20 mouse cellular contexts compared by ENCODE assay signal in genomic region chr17:46426496-46426895, GRCm38 (mm10). TPM values are rescaled to one million over a fixed set of nuclear protein-coding genes. Genes with fewer than 3 reads are reported as not detected.
DNase-seq lines count a peak whose midpoint lies in the region; ATAC-seq and TF ChIP-seq lines count a peak whose summit lies in the region.
"Had no signal": no experiment of that assay in that cellular context is flagged by ENCODE, and none has a peak within 500 bp of the region (broad histone marks: within the 10 kb centered on the region; RNA-seq: fewer than 3 reads in every experiment).

No protein-coding gene starts in this region.

- peak; percentile 51 to 60 for DNase-seq in cerebellum, postnatal 14 days
- no peak for DNase-seq in cerebellum, adult 18-20 months
- DNase-seq in heart, adult 2 months = peak; percentile 52 to 61
- peak; percentile 77 for DNase-seq in liver, adult 2 months (ENCODE audit: extremely low read depth, low read depth, low spot score)
- no peak for DNase-seq in liver, embryonic 11.5 days (ENCODE audit: low spot score)
- DNase-seq: adrenal gland, postnatal 14 days; forebrain, postnatal 0 days; gastrocnemius, postnatal 36 days; kidney, adult 8-10 months had no signal

- peaks cover 1% of the 10 kb centered on the region for H3K4me1 ChIP-seq in heart, adult 2 months (ENCODE audit: control insufficient read depth, insufficient read depth, low read length)
- H3K4me1 ChIP-seq in heart, embryonic 11.5 days (ENCODE audit: control insufficient read depth, insufficient read depth, low read length) = peaks cover 4% of the 10 kb centered on the region; the same call in 1 of the 2 replicates
- H3K4me1 ChIP-seq in liver, adult 2 months (ENCODE audit: control insufficient read depth, insufficient read depth, low read length) = peaks cover 6% of the 10 kb centered on the region
- no peaks in the 10 kb centered on the region; the same call in 1 of the 2 replicates for H3K4me1 ChIP-seq in liver, embryonic 11.5 days (replicated peaks; ENCODE audit: control insufficient read depth, insufficient read depth, low read length)

- no peak for ATAC-seq in heart, embryonic 11.5 days (replicated peaks; ENCODE audit: insufficient number of reproducible peaks, low FRiP score, low TSS enrichment)
- ATAC-seq in liver, embryonic 11.5 days (replicated peaks; ENCODE audit: low FRiP score) = no peak
- ATAC-seq: forebrain, embryonic 13.5 days; forebrain, postnatal 0 days; hindbrain, embryonic 16.5 days; inflammation-experienced regulatory T-cells, adult 6 months; intestine, postnatal 0 days had no signal

- no peaks in the 10 kb centered on the region for H3K79me2 ChIP-seq in heart, adult 2 months (replicated peaks; ENCODE audit: control insufficient read depth, insufficient read depth, low read length)
- H3K79me2 ChIP-seq in liver, adult 2 months (ENCODE audit: control insufficient read depth, insufficient read depth, low read length) = no peaks in the 10 kb centered on the region

- H3K4me2 ChIP-seq in heart, embryonic 11.5 days = no peak overlapping the region
- no peak overlapping the region for H3K4me2 ChIP-seq in liver, embryonic 11.5 days
- H3K4me2 ChIP-seq: forebrain, embryonic 13.5 days; heart, embryonic 13.5 days; hindbrain, embryonic 12.5 days had no signal

- TF ChIP-seq EP300 in heart, adult 2 months (IDR thresholded peaks at IDR 0.05; ENCODE audit: insufficient read depth, low read depth, low read length) = no peak

- intact Hi-C loops in heart, adult 2 months (cut with DNase I) = no loop called here

- no peaks in the 10 kb centered on the region for H3K36me3 ChIP-seq in heart, adult 2 months (ENCODE audit: control insufficient read depth, insufficient read depth, low read length)
- H3K36me3 ChIP-seq in heart, embryonic 11.5 days (ENCODE audit: control insufficient read depth, insufficient read depth, low read length) = no peaks in the 10 kb centered on the region
- H3K36me3 ChIP-seq in liver, adult 2 months (ENCODE audit: control insufficient read depth, insufficient read depth, low read length) = no peaks in the 10 kb centered on the region
- no peaks in the 10 kb centered on the region for H3K36me3 ChIP-seq in liver, embryonic 11.5 days (ENCODE audit: control insufficient read depth, insufficient read depth, low read length)
- H3K36me3 ChIP-seq: embryonic facial prominence, embryonic 10.5 days; heart, embryonic 13.5 days had no signal

- no peak overlapping the region for H3K9ac ChIP-seq in heart, adult 2 months (ENCODE audit: low read depth, low read length)
- H3K9ac ChIP-seq in heart, embryonic 11.5 days (ENCODE audit: low read depth, low read length) = no peak overlapping the region
- H3K9ac ChIP-seq in liver, adult 2 months (ENCODE audit: low read depth, low read length) = no peak overlapping the region
- no peak overlapping the region for H3K9ac ChIP-seq in liver, embryonic 11.5 days (ENCODE audit: low read depth, low read length)
- H3K9ac ChIP-seq: forebrain, embryonic 13.5 days; forebrain, postnatal 0 days; heart, embryonic 13.5 days; hindbrain, embryonic 12.5 days had no signal

- H3K4me3 ChIP-seq in heart, adult 2 months = no peak overlapping the region
- H3K4me3 ChIP-seq in heart, embryonic 11.5 days (ENCODE audit: low read depth, low read length) = no peak overlapping the region
- H3K4me3 ChIP-seq in liver, adult 2 months (ENCODE audit: insufficient read depth, low read depth, low read length) = no peak overlapping the region
- no peak overlapping the region for H3K4me3 ChIP-seq in liver, embryonic 11.5 days (ENCODE audit: low read depth, low read length)
- H3K4me3 ChIP-seq: embryonic facial prominence, embryonic 10.5 days; forebrain, embryonic 13.5 days; heart, embryonic 13.5 days; hindbrain, embryonic 12.5 days had no signal

- TF ChIP-seq CTCF in heart, adult 2 months (IDR thresholded peaks at IDR 0.05) = no peak
- TF ChIP-seq CTCF in liver, adult 2 months (IDR thresholded peaks at IDR 0.05; ENCODE audit: low read depth, low read length) = no peak

- no peaks in the 10 kb centered on the region for H3K9me3 ChIP-seq in heart, embryonic 11.5 days (replicated peaks; ENCODE audit: control insufficient read depth, low read length)
- no peaks in the 10 kb centered on the region for H3K9me3 ChIP-seq in liver, embryonic 11.5 days (ENCODE audit: control insufficient read depth, low read length)
- H3K9me3 ChIP-seq: embryonic facial prominence, embryonic 10.5 days; forebrain, embryonic 13.5 days; heart, embryonic 13.5 days; hindbrain, embryonic 12.5 days had no signal

- H3K27me3 ChIP-seq in heart, adult 2 months (ENCODE audit: control insufficient read depth, insufficient read depth, low read length) = no peaks in the 10 kb centered on the region
- peaks cover 6% of the 10 kb centered on the region; the same call in 1 of the 2 replicates for H3K27me3 ChIP-seq in heart, embryonic 11.5 days (ENCODE audit: control insufficient read depth, insufficient read depth, low read length)
- no peaks in the 10 kb centered on the region for H3K27me3 ChIP-seq in liver, adult 2 months (ENCODE audit: control insufficient read depth, insufficient read depth, low read length)
- peaks cover 10% of the 10 kb centered on the region for H3K27me3 ChIP-seq in liver, embryonic 11.5 days (replicated peaks; ENCODE audit: control insufficient read depth, insufficient read depth, low read length)

- H3K27ac ChIP-seq in heart, adult 2 months = no peak overlapping the region
- no peak overlapping the region for H3K27ac ChIP-seq in heart, embryonic 11.5 days (ENCODE audit: low read depth, low read length)
- H3K27ac ChIP-seq in liver, adult 2 months (replicated peaks; ENCODE audit: insufficient read depth, low read depth, low read length) = peak overlapping the region; percentile 34
- H3K27ac ChIP-seq in liver, embryonic 11.5 days (ENCODE audit: low read depth, low read length) = no peak overlapping the region
- H3K27ac ChIP-seq: embryonic facial prominence, embryonic 10.5 days; forebrain, embryonic 13.5 days; heart, embryonic 13.5 days; hindbrain, embryonic 12.5 days had no signal

- no peak for TF ChIP-seq POLR2A in heart, adult 2 months (IDR thresholded peaks at IDR 0.05; ENCODE audit: insufficient read depth, low read depth, low read length)
- TF ChIP-seq POLR2A in liver, adult 2 months (IDR thresholded peaks at IDR 0.05; ENCODE audit: extremely low read depth, insufficient read depth, low read length) = no peak

RNA-seq across cellular contexts. Expression of gene Crip3, which starts 2.2 kb away (rescaled TPM):
- total RNA-seq in heart, adult 2 months (2021) = under 1 TPM; 0.76 to 0.82 TPM
- 3.5 and 3.8 TPM in 2 replicates for polyA plus RNA-seq in heart, adult 2 months (2012; rRNA removed)
- 0.39 and 0.97 TPM in 2 replicates for polyA plus RNA-seq in heart, embryonic 11.5 days (2014; fragmentation: Nextera tagmentation; extraction: Ambion mirVana)
- not detected in 2 replicates for total RNA-seq in liver, adult 2 months (2014; rRNA removed)
- 0.70 and 1.4 TPM in 2 replicates for polyA plus RNA-seq in liver, adult 2 months (2012; rRNA removed)
- polyA plus RNA-seq in liver, embryonic 11.5 days (2014; fragmentation: Nextera tagmentation; extraction: Ambion mirVana) = 0.38 and 0.53 TPM in 2 replicates
- polyA plus RNA-seq: inflammation-experienced regulatory T-cells, adult 6 months had no signal

RNA-seq across cellular contexts. Expression of gene Slc22a7, which starts 11.8 kb away (rescaled TPM):
- total RNA-seq in heart, adult 2 months (2021) = not detected
- polyA plus RNA-seq in heart, adult 2 months (2012; rRNA removed) = 0.38 TPM in 1 of 2 replicates, not detected in the other
- 0.20 TPM in 1 of 2 replicates, not detected in the other for polyA plus RNA-seq in heart, embryonic 11.5 days (2014; fragmentation: Nextera tagmentation; extraction: Ambion mirVana)
- 10.3 and 27.9 TPM in 2 replicates for total RNA-seq in liver, adult 2 months (2014; rRNA removed)
- polyA plus RNA-seq in liver, adult 2 months (2012; rRNA removed) = 46.8 and 47.9 TPM in 2 replicates
- not detected in 2 replicates for polyA plus RNA-seq in liver, embryonic 11.5 days (2014; fragmentation: Nextera tagmentation; extraction: Ambion mirVana)
- total RNA-seq: gastrocnemius, adult 8-10 months; gastrocnemius, postnatal 36 days had no signal
- polyA plus RNA-seq: embryonic facial prominence, embryonic 10.5 days; embryonic facial prominence, embryonic 14.5 days; forebrain, embryonic 13.5 days; heart, embryonic 13.5 days; heart, postnatal 0 days; hindbrain, embryonic 12.5 days; hindbrain, embryonic 16.5 days; inflammation-experienced regulatory T-cells, adult 6 months; intestine, postnatal 0 days had no signal

RNA-seq across cellular contexts. Expression of gene Zfp318, which starts 43.0 kb away (rescaled TPM):
- total RNA-seq in heart, adult 2 months (2021) = 10 to 100 TPM; 14.9 to 15.6 TPM
- 7.1 and 11.8 TPM in 2 replicates for polyA plus RNA-seq in heart, adult 2 months (2012; rRNA removed)
- 6.1 and 8.2 TPM in 2 replicates for polyA plus RNA-seq in heart, embryonic 11.5 days (2014; fragmentation: Nextera tagmentation; extraction: Ambion mirVana)
- 6.0 and 6.9 TPM in 2 replicates for total RNA-seq in liver, adult 2 months (2014; rRNA removed)
- polyA plus RNA-seq in liver, adult 2 months (2012; rRNA removed) = 6.0 and 8.3 TPM in 2 replicates
- polyA plus RNA-seq in liver, embryonic 11.5 days (2014; fragmentation: Nextera tagmentation; extraction: Ambion mirVana) = 5.7 and 6.3 TPM in 2 replicates

Comparison
In these comparisons a context has a peak if more than half of its experiments do, and no peak if none do; other contexts are left out.
1. DNase-seq: peak in cerebellum, postnatal 14 days (2 of 2), heart, adult 2 months (2 of 2) and liver, adult 2 months (single experiment); none in cerebellum, adult 18-20 months (0 of 2) and liver, embryonic 11.5 days (single experiment).
2. RNA of gene Slc22a7, which starts 11.8 kb away (polyA plus RNA-seq): 46.8 to 47.9 TPM in liver, adult 2 months; not detected in liver, embryonic 11.5 days, 0.38 TPM in heart, adult 2 months and 0.20 TPM in heart, embryonic 11.5 days; every median in the first group is over 10 times any median in the second.